In genomic region chr17:15021503-15022220, GRCm38 (mm10) we compare ENCODE assay signal across 12 mouse cellular contexts. TPM values are rescaled to one million over a fixed set of nuclear protein-coding genes. Genes with fewer than 3 reads are reported as not detected.
DNase-seq lines count a peak whose midpoint lies in the region; ATAC-seq and TF ChIP-seq lines count a peak whose summit lies in the region.
"Not testable (repeated sequence)": the region's sequence is repeated elsewhere in the genome, so short reads cannot be mapped to it uniquely, and the experiment has no call there.
"Had no signal": no experiment of that assay in that cellular context is flagged by ENCODE, and none has a peak within 500 bp of the region (broad histone marks: within the 10 kb centered on the region; RNA-seq: fewer than 3 reads in every experiment).

No protein-coding gene starts in this region.

- not testable (repeated sequence) for H3K36me3 ChIP-seq in heart, embryonic 10.5 days; liver, embryonic 11.5 days (ENCODE audit: control insufficient read depth, insufficient read depth, low read length)

- ATAC-seq in frontal cortex, adult (ENCODE audit: low TSS enrichment): peak; percentile 35; the same call in 1 of the 2 replicates
- not testable (repeated sequence) for ATAC-seq in liver, embryonic 11.5 days (replicated peaks; ENCODE audit: low FRiP score)
- peak; percentile 70 for ATAC-seq in megakaryocyte, adult 5-6 weeks (ENCODE audit: poor library complexity, severe bottlenecking)

- peak; percentile 46 for DNase-seq in A20 (ENCODE audit: low read depth, low spot score)
- peak; percentile 36 for DNase-seq in heart, embryonic 10.5 days (ENCODE audit: low spot score)
- peak; percentile 53 for DNase-seq in layer of hippocampus, adult 11-12 months (ENCODE audit: low spot score)
- peak; percentile 28 for DNase-seq in liver, embryonic 11.5 days (ENCODE audit: low spot score)
- peak; percentile 19 to 37 for DNase-seq in spleen, postnatal 36 days (ENCODE audit: low spot score in 2 of 2)

- not testable (repeated sequence) for H3K4me2 ChIP-seq in liver, embryonic 11.5 days

- not testable (repeated sequence) for H3K4me3 ChIP-seq in bone marrow, adult 2 months (replicated peaks; ENCODE audit: control insufficient read depth, low read depth, low read length); heart, embryonic 10.5 days; liver, embryonic 11.5 days (ENCODE audit: low read depth, low read length)

- not testable (repeated sequence) for H3K4me1 ChIP-seq in bone marrow, adult 2 months (ENCODE audit: control insufficient read depth, insufficient read depth, low read length); heart, embryonic 10.5 days; liver, embryonic 11.5 days (replicated peaks; ENCODE audit: control insufficient read depth, insufficient read depth, low read length)

- H3K9me3 ChIP-seq in heart, embryonic 10.5 days; liver, embryonic 11.5 days (ENCODE audit: control insufficient read depth, low read length): not testable (repeated sequence)

- 82% methylated on average over 3 of the region's 3 CpGs for WGBS in bone marrow, adult 2 months
- 84% methylated on average over 3 of the region's 3 CpGs for WGBS in heart, embryonic 10.5 days
- 85% methylated on average over 3 of the region's 3 CpGs for WGBS in liver, embryonic 11.5 days

- not testable (repeated sequence) for TF ChIP-seq POLR2A in bone marrow, adult 2 months (IDR thresholded peaks at IDR 0.05; ENCODE audit: borderline replicate concordance, control insufficient read depth, low read depth, low read length)

- H3K27ac ChIP-seq in bone marrow, adult 2 months (ENCODE audit: control insufficient read depth, insufficient read depth, low read depth, low read length, poor library complexity): peak overlapping the region; percentile 48; the same call in 1 of the 2 replicates
- not testable (repeated sequence) for H3K27ac ChIP-seq in heart, embryonic 10.5 days; liver, embryonic 11.5 days (ENCODE audit: low read depth, low read length)

- not testable (repeated sequence) for TF ChIP-seq CTCF in bone marrow, adult 2 months (IDR thresholded peaks at IDR 0.05; ENCODE audit: control insufficient read depth, insufficient read depth, low read length)

- not testable (repeated sequence) for H3K27me3 ChIP-seq in heart, embryonic 10.5 days (ENCODE audit: insufficient read depth, poor library complexity, severe bottlenecking); liver, embryonic 11.5 days (replicated peaks; ENCODE audit: control insufficient read depth, insufficient read depth, low read length)

- H3K9ac ChIP-seq in liver, embryonic 11.5 days (ENCODE audit: low read depth, low read length): not testable (repeated sequence)

RNA-seq across cellular contexts. Expression of gene Gm3435, which starts 11.7 kb away (rescaled TPM):
- 3.2 and 16.4 TPM in 2 replicates for polyA plus RNA-seq in bone marrow, adult 2 months (2011; ENCODE audit: insufficient read depth, insufficient read length, low replicate concordance, missing spikeins)
- polyA plus RNA-seq in heart, embryonic 10.5 days (2016; fragmentation: Nextera tagmentation; extraction: Ambion mirVana): 4.7 and 6.1 TPM in 2 replicates
- 5.4 and 5.6 TPM in 2 replicates for polyA plus RNA-seq in liver, embryonic 11.5 days (2014; fragmentation: Nextera tagmentation; extraction: Ambion mirVana)
- total RNA-seq in megakaryocyte, adult 5-6 weeks (2015): 5.8 and 6.1 TPM in 2 replicates
- total RNA-seq in megakaryocyte, adult 5-6 weeks (2017): 4.1 and 4.2 TPM in 2 replicates

RNA-seq across cellular contexts. Expression of gene Ermard, which starts 19.3 kb away (rescaled TPM):
- 40.5 and 47.5 TPM in 2 replicates for polyA plus RNA-seq in bone marrow, adult 2 months (2011; ENCODE audit: insufficient read depth, insufficient read length, low replicate concordance, missing spikeins)
- polyA plus RNA-seq in heart, embryonic 10.5 days (2016; fragmentation: Nextera tagmentation; extraction: Ambion mirVana): 67.6 and 80.2 TPM in 2 replicates
- 67.2 and 73.1 TPM in 2 replicates for polyA plus RNA-seq in liver, embryonic 11.5 days (2014; fragmentation: Nextera tagmentation; extraction: Ambion mirVana)
- 82.8 and 84.3 TPM in 2 replicates for total RNA-seq in megakaryocyte, adult 5-6 weeks (2015)
- 45.1 and 59.1 TPM in 2 replicates for total RNA-seq in megakaryocyte, adult 5-6 weeks (2017)

RNA-seq across cellular contexts. Expression of gene Tcte3, which starts 19.6 kb away (rescaled TPM):
- 8.4 TPM in 1 of 2 replicates, not detected in the other for polyA plus RNA-seq in bone marrow, adult 2 months (2011; ENCODE audit: insufficient read depth, insufficient read length, low replicate concordance, missing spikeins)
- 0.60 and 0.83 TPM in 2 replicates for polyA plus RNA-seq in heart, embryonic 10.5 days (2016; fragmentation: Nextera tagmentation; extraction: Ambion mirVana)
- 3.9 and 4.4 TPM in 2 replicates for polyA plus RNA-seq in liver, embryonic 11.5 days (2014; fragmentation: Nextera tagmentation; extraction: Ambion mirVana)
- 0.39 and 4.2 TPM in 2 replicates for total RNA-seq in megakaryocyte, adult 5-6 weeks (2015)
- total RNA-seq in megakaryocyte, adult 5-6 weeks (2017): 0.81 TPM in 1 of 2 replicates, not detected in the other
- polyA plus RNA-seq: heart, embryonic 16.5 days; kidney, embryonic 14.5 days; lung, embryonic 14.5 days; small intestine, adult 2 months had no signal

RNA-seq across cellular contexts. Expression of gene Gm3448, which starts 19.7 kb away (rescaled TPM):
- polyA plus RNA-seq in bone marrow, adult 2 months (2011; ENCODE audit: insufficient read depth, insufficient read length, low replicate concordance, missing spikeins): 0.45 and 6.4 TPM in 2 replicates
- polyA plus RNA-seq in heart, embryonic 10.5 days (2016; fragmentation: Nextera tagmentation; extraction: Ambion mirVana): 2.7 and 3.2 TPM in 2 replicates
- 3.0 and 4.6 TPM in 2 replicates for polyA plus RNA-seq in liver, embryonic 11.5 days (2014; fragmentation: Nextera tagmentation; extraction: Ambion mirVana)
- 5.4 and 5.7 TPM in 2 replicates for total RNA-seq in megakaryocyte, adult 5-6 weeks (2015)
- 7.0 and 8.3 TPM in 2 replicates for total RNA-seq in megakaryocyte, adult 5-6 weeks (2017)

RNA-seq across cellular contexts. Expression of gene Gm3417, which starts 43.1 kb away (rescaled TPM):
- not detected in 2 replicates for polyA plus RNA-seq in bone marrow, adult 2 months (2011; ENCODE audit: insufficient read depth, insufficient read length, low replicate concordance, missing spikeins)
- polyA plus RNA-seq in heart, embryonic 10.5 days (2016; fragmentation: Nextera tagmentation; extraction: Ambion mirVana): 0.92 TPM in 1 of 2 replicates, not detected in the other
- 1.3 and 2.6 TPM in 2 replicates for polyA plus RNA-seq in liver, embryonic 11.5 days (2014; fragmentation: Nextera tagmentation; extraction: Ambion mirVana)
- total RNA-seq in megakaryocyte, adult 5-6 weeks (2015): 0.80 TPM in 1 of 2 replicates, not detected in the other
- total RNA-seq in megakaryocyte, adult 5-6 weeks (2017): not detected in 2 replicates
- polyA plus RNA-seq: kidney, embryonic 14.5 days; lung, embryonic 14.5 days; small intestine, adult 2 months had no signal
